Mouse (Mus musculus) adrenal gland, adult 8-10 months (tissue): ENCODE data around the gene Bcl2a1c. TPM values are rescaled to one million over a fixed set of nuclear protein-coding genes. Genes with fewer than 3 reads are reported as not detected.
A peak's percentile ranks its signal among the peaks of the same experiment; 100 is the strongest.
"Not testable (repeated sequence)": the region's sequence is repeated elsewhere in the genome, so short reads cannot be mapped to it uniquely, and the experiment has no call there.

Experiments
- DNase-seq: peaks from one replicate; pipeline ENCODE4 v3.0.0; 2022
- total RNA-seq, 4 experiments: library from RNA; stranded (reverse); gene quantifications; 2 replicates each; pipeline ENCODE4 v1.2.4; 2022

The Bcl2a1c gene
- not detected for total RNA-seq

- not testable (repeated sequence) for DNase-seq
Measured at GRCm38 (mm10) chr9:114329855-114330254, at the start of gene Bcl2a1c. Gene Bcl2a1c (plus strand): TSS chr9:114330135.

- not testable (repeated sequence) for DNase-seq
Measured at GRCm38 (mm10) chr9:114305957-114306356, 24.0 kb upstream of the Bcl2a1c start.

GRCm38 (mm10) chr9:114311752-114312151 is 18.2 kb upstream of the Bcl2a1c start:
- DNase-seq = not testable (repeated sequence)

GRCm38 (mm10) chr9:114318021-114318420 is 11.9 kb upstream of the Bcl2a1c start:
- peak; percentile 19 for DNase-seq

- no peak for DNase-seq
Measured at GRCm38 (mm10) chr9:114326011-114326748, 3.8 kb upstream of the Bcl2a1c start.

GRCm38 (mm10) chr9:114328332-114328731 is 1.6 kb upstream of the Bcl2a1c start:
- not testable (repeated sequence) for DNase-seq

GRCm38 (mm10) chr9:114367783-114368470 is 38.0 kb downstream of the Bcl2a1c start:
- peak; percentile 79 for DNase-seq

GRCm38 (mm10) chr9:114368471-114368858 is 38.5 kb downstream of the Bcl2a1c start:
- DNase-seq = no peak

GRCm38 (mm10) chr9:114369389-114369788 is 39.5 kb downstream of the Bcl2a1c start:
- DNase-seq = not testable (repeated sequence)

- not testable (repeated sequence) for DNase-seq
Measured at GRCm38 (mm10) chr9:114371717-114372116, 41.8 kb downstream of the Bcl2a1c start.

- no peak for DNase-seq
Measured at GRCm38 (mm10) chr9:114375276-114375962, 45.5 kb downstream of the Bcl2a1c start.

- DNase-seq = no peak
Measured at GRCm38 (mm10) chr9:114377168-114377567, 47.2 kb downstream of the Bcl2a1c start.

- no peak for DNase-seq
Measured at GRCm38 (mm10) chr9:114379871-114380270, 49.9 kb downstream of the Bcl2a1c start.

Other genes starting within 250 kb of the Bcl2a1c start
- 100 to 1,000 TPM; 103 to 145 (median 123) TPM for gene Crtap, start 60.5 kb downstream of the Bcl2a1c start, total RNA-seq
- 10 to 100 TPM; 37.0 to 40.6 (median 38.1) TPM for gene Glb1, start 70.9 kb downstream of the Bcl2a1c start, total RNA-seq
- gene Tmppe, start 71.0 kb downstream of the Bcl2a1c start, total RNA-seq = 10 to 100 TPM in 3 of 4 experiments, 1 to 10 TPM in 1; 9.2 to 11.6 (median 10.4) TPM
- gene Ccr4, start 174.8 kb downstream of the Bcl2a1c start, total RNA-seq = not detected
- gene C130032M10Rik, start 185.6 kb downstream of the Bcl2a1c start, total RNA-seq = under 1 TPM in 1 of 4 experiments, not detected in 3; 0.43 TPM
- under 1 TPM in 1 of 4 experiments, not detected in 3; 0.03 TPM for gene Trim71, start 234.2 kb downstream of the Bcl2a1c start, total RNA-seq